Mouse (Mus musculus) liver, adult 2 months (tissue): Measurements from ENCODE around the gene Ppp1r1b. TPM values are rescaled to one million over a fixed set of nuclear protein-coding genes. Genes with fewer than 3 reads are reported as not detected.

Experiments
- DNase-seq: peaks from one replicate; pipeline ENCODE4 v3.0.0-alpha.2; 2011; ENCODE audit warnings: low read depth, low spot score; ENCODE audit errors: extremely low read depth
- H3K27ac ChIP-seq: fragments of 200-500 bp; replicated peaks from 2 replicates; pipeline ENCODE4 v1.5.1; 2012; ENCODE audit warnings: low read depth, mild to moderate bottlenecking, control low read depth, inconsistent platforms, low read length; ENCODE audit not compliant: insufficient read depth
- H3K27me3 ChIP-seq: fragments of 200-500 bp; 2 replicates; pipeline ENCODE4 v1.6.1; 2012; ENCODE audit warnings: mild to moderate bottlenecking, moderate library complexity, low read length, inconsistent platforms; ENCODE audit not compliant: control insufficient read depth, insufficient read depth
- H3K36me3 ChIP-seq: fragments of 200-500 bp; 2 replicates; pipeline ENCODE4 v1.6.1; 2012; ENCODE audit warnings: low read length, inconsistent platforms; ENCODE audit not compliant: control insufficient read depth, insufficient read depth
- H3K4me1 ChIP-seq: fragments of 200-500 bp; 2 replicates; pipeline ENCODE4 v1.6.1; 2011; ENCODE audit warnings: low read length; ENCODE audit not compliant: control insufficient read depth, insufficient read depth
- H3K4me3 ChIP-seq: fragments of 200-500 bp; 2 replicates; pipeline ENCODE4 v1.5.1; 2011; ENCODE audit warnings: low read depth, mild to moderate bottlenecking, control low read depth, low read length, moderate library complexity; ENCODE audit not compliant: insufficient read depth
- H3K79me2 ChIP-seq: fragments of 200-500 bp; 2 replicates; pipeline ENCODE4 v1.6.1; 2012; ENCODE audit warnings: inconsistent platforms, mild to moderate bottlenecking, low read length, moderate library complexity; ENCODE audit not compliant: control insufficient read depth, insufficient read depth
- H3K9ac ChIP-seq: fragments of 200-500 bp; 2 replicates; pipeline ENCODE4 v1.6.1; 2012; ENCODE audit warnings: low read depth, mild to moderate bottlenecking, control low read depth, inconsistent platforms, low read length
- CTCF ChIP-seq: fragments of 200-500 bp; IDR thresholded peaks from 2 replicates; pipeline ENCODE4 v1.5.1; 2011; ENCODE audit warnings: low read depth, low read length, control low read depth
- POLR2A ChIP-seq: fragments of 200-500 bp; IDR thresholded peaks from 2 replicates; pipeline ENCODE4 v1.6.1; 2011; ENCODE audit warnings: low read length, control low read depth; ENCODE audit not compliant: insufficient read depth; ENCODE audit errors: extremely low read depth
- WGBS: fragments of 180-500 bp; shearing (Covaris S2); methylation state at CpG from one replicate; pipeline ENCODE4 v1.1.7; 2018; 5-methylcytosine and 5-hydroxymethylcytosine counted together
- polyA plus RNA-seq: library from polyadenylated mRNA; depleted of rRNA; stranded (reverse); fragments of >200 nt; gene quantifications from 2 replicates; pipeline ENCODE4 v1.2.3, GENCODE M21; 2012
- total RNA-seq: library from RNA; depleted of rRNA; stranded (reverse); fragments of >200 nt; gene quantifications from 2 replicates; pipeline ENCODE4 v1.2.3, GENCODE M21; 2014

Gene Ppp1r1b
- total and polyA plus RNA-seq, 2 experiments: 0.55 to 4.3 TPM

DNA sequence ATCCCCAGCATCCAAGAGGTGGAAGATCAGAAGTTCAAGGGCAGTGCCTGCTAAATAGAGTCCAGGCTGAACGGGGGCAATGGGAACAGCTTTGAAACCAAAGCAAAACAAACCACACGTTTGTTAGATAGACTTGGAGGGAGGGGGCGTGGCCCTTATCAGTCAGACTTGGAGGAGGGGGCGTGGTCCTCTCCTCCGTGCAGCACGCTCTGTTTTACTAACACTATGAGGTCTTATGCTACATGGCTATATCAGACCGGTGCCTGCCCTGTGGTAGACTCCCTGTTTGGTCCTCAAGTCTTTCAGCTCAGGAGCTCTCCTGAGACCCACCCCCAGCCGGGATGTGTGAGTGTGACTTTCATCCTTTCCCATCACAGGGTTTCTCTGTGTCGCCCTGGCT is 13.0 kb upstream of the Ppp1r1b start:
- Histone ChIP-seq H3K4me3 (no peak overlapping the region), H3K4me1 (peaks cover 5% of the 10 kb centered on the region), H3K9ac (no peak overlapping the region), H3K36me3 (no peaks in the 10 kb centered on the region), H3K27ac (no peak overlapping the region), H3K79me2 (no peaks in the 10 kb centered on the region), H3K27me3 (peaks cover 28% of the 10 kb centered on the region)
- DNase-seq: no peak
- TF ChIP-seq CTCF (no peak), POLR2A (no peak)
- 15% methylated on average over 9 of the region's 9 CpGs for WGBS

DNA sequence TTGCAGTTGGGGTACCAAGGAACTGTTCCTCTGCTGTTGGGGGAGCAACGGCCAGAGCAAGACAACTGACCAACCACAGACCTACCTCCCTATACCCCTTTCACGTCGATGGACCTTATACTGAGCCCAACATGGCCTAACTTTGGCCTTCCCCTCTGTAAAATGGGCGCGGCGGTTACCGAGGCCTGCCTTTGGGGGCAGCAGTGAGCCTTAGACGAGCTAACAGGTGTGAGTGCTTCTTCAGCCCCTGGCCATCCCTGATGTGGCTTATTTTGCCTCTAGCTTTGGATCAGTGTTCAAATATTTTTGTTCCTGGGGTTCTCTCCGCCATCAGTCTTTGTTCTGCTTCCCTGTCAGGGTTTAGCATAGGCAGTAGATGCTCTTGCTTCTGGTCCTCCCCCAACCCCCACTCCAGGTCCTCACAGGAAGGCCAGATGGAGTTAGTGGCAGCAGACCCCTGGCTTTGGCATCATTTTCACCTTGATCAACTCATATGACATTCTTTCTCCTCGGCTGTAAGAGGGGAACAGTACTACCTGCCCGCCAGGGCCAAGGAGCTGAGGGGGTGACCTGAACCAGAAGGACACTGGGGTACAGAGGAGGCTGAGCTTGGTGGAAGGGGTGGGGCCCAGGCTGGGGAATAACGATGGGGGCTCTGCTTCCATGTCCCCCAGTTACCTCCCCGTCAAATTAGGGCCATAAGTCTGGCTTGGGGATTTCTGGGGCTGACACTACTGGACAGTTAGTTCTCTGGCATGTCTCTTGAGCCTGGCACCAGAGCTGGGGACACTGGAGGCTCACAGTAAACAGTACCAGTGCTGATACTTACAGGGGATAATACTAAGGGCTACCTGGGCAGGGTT is 11.7 kb upstream of the Ppp1r1b start:
- no peak overlapping the region for H3K27ac ChIP-seq
- no peak overlapping the region for H3K4me3 ChIP-seq
- peak; percentile 73 for TF ChIP-seq CTCF
- no peak for TF ChIP-seq POLR2A
- WGBS: 18% methylated on average over 13 of the region's 13 CpGs
- no peaks in the 10 kb centered on the region for H3K36me3 ChIP-seq
- H3K79me2 ChIP-seq: no peaks in the 10 kb centered on the region
- peaks cover 5% of the 10 kb centered on the region for H3K4me1 ChIP-seq
- H3K9ac ChIP-seq: no peak overlapping the region
- no peak for DNase-seq
- peaks cover 28% of the 10 kb centered on the region for H3K27me3 ChIP-seq

DNA sequence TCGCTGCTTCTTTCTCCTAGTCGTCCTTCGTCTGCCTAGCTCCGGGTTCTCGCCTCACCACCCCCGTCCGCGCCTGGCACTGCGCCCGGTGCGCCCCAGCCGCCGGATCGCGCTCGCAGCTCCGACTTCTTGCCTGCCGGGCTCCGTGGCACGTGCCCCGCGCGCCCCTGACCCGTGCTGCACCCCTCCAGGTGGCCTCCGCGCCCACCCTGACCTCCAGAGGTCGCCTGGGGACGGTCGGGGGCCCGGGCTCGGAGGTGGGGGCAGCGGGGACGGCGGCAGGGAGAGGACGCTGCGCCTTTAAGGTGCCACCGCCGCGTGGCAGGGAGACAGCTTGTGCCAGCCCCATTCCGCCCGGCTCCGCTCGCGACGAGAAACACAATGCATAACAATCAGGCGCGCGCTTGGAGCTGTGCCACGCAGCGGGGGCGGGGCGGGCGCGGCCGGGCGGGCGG is 9.7 kb upstream of the Ppp1r1b start:
- H3K79me2 ChIP-seq: no peaks in the 10 kb centered on the region
- H3K36me3 ChIP-seq: no peaks in the 10 kb centered on the region
- TF ChIP-seq POLR2A: no peak
- TF ChIP-seq CTCF: no peak
- H3K4me3 ChIP-seq: peak overlapping the region; percentile 65
- peak overlapping the region; percentile 83 for H3K9ac ChIP-seq
- H3K27ac ChIP-seq: no peak overlapping the region
- peaks cover 28% of the 10 kb centered on the region for H3K27me3 ChIP-seq
- WGBS: under 1% methylated on average over 56 of the region's 57 CpGs
- no peak for DNase-seq
- H3K4me1 ChIP-seq: peaks cover 5% of the 10 kb centered on the region

DNA sequence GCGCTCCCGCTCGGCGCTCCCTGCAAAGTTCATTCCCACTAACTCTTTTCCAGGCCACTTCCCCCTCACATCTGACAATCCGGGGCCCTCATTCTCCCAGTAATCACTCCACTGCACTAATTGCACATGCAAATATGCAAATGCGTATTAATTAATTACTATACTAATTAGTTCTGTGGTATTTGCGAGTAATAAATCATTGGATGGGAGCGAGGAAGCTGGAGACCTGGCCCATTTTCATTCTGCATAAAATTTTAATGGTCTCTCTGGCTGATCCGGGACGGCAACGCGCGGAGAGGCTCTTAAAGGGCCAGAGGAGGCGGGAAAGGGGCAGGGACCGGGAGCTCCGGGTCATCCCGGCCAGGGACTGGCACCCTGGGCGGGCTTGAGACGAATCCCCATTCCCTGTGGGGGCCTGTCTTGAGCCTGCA is 9.1 kb upstream of the Ppp1r1b start:
- no peak overlapping the region; the same call in 1 of the 2 replicates for H3K9ac ChIP-seq
- peaks cover 5% of the 10 kb centered on the region for H3K4me1 ChIP-seq
- 1% methylated on average over 19 of the region's 19 CpGs for WGBS
- H3K36me3 ChIP-seq: no peaks in the 10 kb centered on the region
- no peaks in the 10 kb centered on the region for H3K79me2 ChIP-seq
- DNase-seq: no peak
- H3K4me3 ChIP-seq: peak overlapping the region; percentile 65; the same call in 1 of the 2 replicates
- TF ChIP-seq POLR2A (no peak), CTCF (no peak)
- no peak overlapping the region for H3K27ac ChIP-seq
- peaks cover 24% of the 10 kb centered on the region for H3K27me3 ChIP-seq

DNA sequence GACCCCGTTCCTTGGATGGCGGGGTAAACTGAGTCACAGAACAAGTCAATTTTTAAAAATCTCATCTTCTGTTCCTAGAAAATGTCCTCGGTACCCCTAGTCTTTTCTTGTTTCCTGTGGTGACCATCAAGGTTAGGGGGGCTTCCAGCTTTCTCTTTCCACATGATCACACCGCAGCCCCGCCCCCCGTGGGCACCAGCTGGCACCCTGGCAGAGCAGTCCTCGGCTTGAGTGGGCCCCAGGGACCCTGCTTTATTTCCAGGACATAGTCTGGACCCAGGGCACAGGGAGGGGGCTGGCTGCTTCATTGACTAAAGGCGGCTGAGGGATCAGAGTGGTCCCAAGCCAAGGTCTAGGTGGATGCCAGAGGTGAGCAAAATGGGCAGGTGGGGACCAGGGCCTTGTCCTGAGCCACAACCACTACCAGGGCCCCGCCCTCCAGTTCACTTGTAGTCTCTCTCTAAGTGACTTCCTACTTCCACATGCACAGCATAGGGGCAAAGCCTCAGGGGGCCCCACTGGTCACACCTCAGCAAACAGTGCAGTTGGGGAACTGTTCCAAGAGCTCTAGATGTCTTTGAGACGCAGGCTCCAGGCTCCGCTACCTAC is 8.4 kb upstream of the Ppp1r1b start:
- 31% methylated on average over 11 of the region's 11 CpGs for WGBS
- DNase-seq: no peak

More for the DNA sequence above, 8.4 kb upstream of the Ppp1r1b start:
- TF ChIP-seq CTCF: no peak
- no peak for TF ChIP-seq POLR2A
- Histone ChIP-seq H3K27me3 (peaks cover 17% of the 10 kb centered on the region; the same call in 1 of the 2 replicates), H3K9ac (no peak overlapping the region), H3K4me1 (peaks cover 2% of the 10 kb centered on the region), H3K4me3 (no peak overlapping the region), H3K36me3 (no peaks in the 10 kb centered on the region), H3K79me2 (no peaks in the 10 kb centered on the region), H3K27ac (no peak overlapping the region)
